In genomic region chr14:32380099-32380480, GRCm38 (mm10) we compare ENCODE assay signal across 24 mouse cellular contexts. TPM values are rescaled to one million over a fixed set of nuclear protein-coding genes. Genes with fewer than 3 reads are reported as not detected.
DNase-seq lines count a peak whose midpoint lies in the region; ATAC-seq and TF ChIP-seq lines count a peak whose summit lies in the region.
"Had no signal": no experiment of that assay in that cellular context is flagged by ENCODE, and none has a peak within 500 bp of the region (broad histone marks: within the 10 kb centered on the region; RNA-seq: fewer than 3 reads in every experiment).

No protein-coding gene starts in this region.

- H3K27me3 ChIP-seq in lung, embryonic 14.5 days (ENCODE audit: insufficient read depth, low read length): peaks cover 20% of the 10 kb centered on the region

- no peaks in the 10 kb centered on the region for H3K9me3 ChIP-seq in lung, embryonic 14.5 days (ENCODE audit: low read depth, low read length)
- H3K9me3 ChIP-seq: limb, embryonic 15.5 days; midbrain, embryonic 10.5 days had no signal

- H3K36me3 ChIP-seq in lung, embryonic 14.5 days (ENCODE audit: insufficient read depth): no peaks in the 10 kb centered on the region
- H3K36me3 ChIP-seq: limb, embryonic 15.5 days; midbrain, embryonic 10.5 days had no signal

- 46% methylated on average over 3 of the region's 3 CpGs for WGBS in lung, embryonic 14.5 days
- WGBS in lung, adult 2 months: 25% methylated on average over 3 of the region's 3 CpGs

- DNase-seq in embryo, embryonic 10 days (ENCODE audit: low spot score): peak; percentile 12
- DNase-seq in embryo, embryonic 9.5 days (ENCODE audit: extremely low spot score): no peak
- DNase-seq in lung, embryonic 14.5 days: peak; percentile 4
- no peak for DNase-seq in lung, adult 2 months
- DNase-seq in ZHBTc4 (ENCODE audit: low read depth, low spot score): peak; percentile 76
- DNase-seq in lung, postnatal 36 days: peak; percentile 18
- DNase-seq in cerebellum, adult 11 months: no peak
- DNase-seq: adrenal gland, adult 8-10 months; gastrocnemius, postnatal 14 days; kidney, adult 11 months; thymus, adult 2 months had no signal

- no peak for TF ChIP-seq POLR2A in lung, adult 2 months (IDR thresholded peaks at IDR 0.05; ENCODE audit: borderline replicate concordance, extremely low read depth, low read depth, low read length)

- H3K27ac ChIP-seq in lung, embryonic 14.5 days (ENCODE audit: low read depth): no peak overlapping the region
- H3K27ac ChIP-seq: left cerebral cortex, adult 2 months; limb, embryonic 15.5 days; liver, embryonic 14.5 days; macrophage; midbrain, embryonic 10.5 days; stomach, postnatal 0 days had no signal

- H3K9ac ChIP-seq in lung, embryonic 14.5 days: no peak overlapping the region
- H3K9ac ChIP-seq: limb, embryonic 15.5 days; liver, embryonic 14.5 days had no signal

- no peaks in the 10 kb centered on the region for H3K4me1 ChIP-seq in lung, embryonic 14.5 days (ENCODE audit: insufficient read depth)
- H3K4me1 ChIP-seq in lung, adult 2 months (ENCODE audit: control insufficient read depth, insufficient read depth, low read length): no peaks in the 10 kb centered on the region

- TF ChIP-seq CTCF in lung, embryonic 14.5 days (IDR thresholded peaks at IDR 0.05; ENCODE audit: low read depth): no peak
- no peak for TF ChIP-seq CTCF in lung, adult 2 months (IDR thresholded peaks at IDR 0.05; ENCODE audit: insufficient read depth, low read length)

- no peak overlapping the region for H3K4me3 ChIP-seq in lung, embryonic 14.5 days (ENCODE audit: low read depth, low read length)
- no peak overlapping the region for H3K4me3 ChIP-seq in lung, adult 2 months (replicated peaks; ENCODE audit: extremely low read depth, low read depth, low read length)
- H3K4me3 ChIP-seq: left cerebral cortex, adult 2 months; limb, embryonic 15.5 days had no signal

- no peak overlapping the region for H3K4me2 ChIP-seq in lung, embryonic 14.5 days
- H3K4me2 ChIP-seq: heart, embryonic 11.5 days; limb, embryonic 15.5 days had no signal

- ATAC-seq in lung, embryonic 14.5 days (ENCODE audit: insufficient read depth): no peak
- ATAC-seq: activated CD4-positive, CD25-positive, alpha-beta regulatory T cell, adult 4 months; Patski had no signal

RNA-seq across cellular contexts. Expression of gene 1700024G13Rik, which starts 8.1 kb away (rescaled TPM):
- polyA plus RNA-seq in lung, embryonic 14.5 days (2014; fragmentation: Nextera tagmentation; extraction: Ambion mirVana): not detected in 2 replicates
- 8.4 and 9.1 TPM in 2 replicates for polyA plus RNA-seq in lung, adult 2 months (2012; rRNA removed)
- polyA plus RNA-seq: activated CD4-positive, CD25-positive, alpha-beta regulatory T cell, adult 4 months; heart, embryonic 11.5 days; heart, postnatal 0 days; kidney, embryonic 16.5 days; large intestine, adult 2 months; limb, embryonic 15.5 days; liver, embryonic 14.5 days; macrophage; midbrain, embryonic 10.5 days; neural tube, embryonic 11.5 days; Patski; stomach, postnatal 0 days; thymus, adult 2 months had no signal

RNA-seq across cellular contexts. Expression of gene Ogdhl, which starts 58.3 kb away (rescaled TPM):
- polyA plus RNA-seq in lung, embryonic 14.5 days (2014; fragmentation: Nextera tagmentation; extraction: Ambion mirVana): 10.6 and 11.0 TPM in 2 replicates
- 0.93 and 1.3 TPM in 2 replicates for polyA plus RNA-seq in lung, adult 2 months (2012; rRNA removed)

Comparison
In these comparisons a context has a peak if more than half of its experiments do, and no peak if none do; other contexts are left out.
1. DNase-seq: peak in embryo, embryonic 10 days (single experiment), lung, embryonic 14.5 days (single experiment), ZHBTc4 (single experiment) and lung, postnatal 36 days (single experiment); none in embryo, embryonic 9.5 days (single experiment), lung, adult 2 months (single experiment) and cerebellum, adult 11 months (single experiment).